Mouse (Mus musculus) forebrain, postnatal 0 days (tissue): ENCODE results near the gene Itpa. TPM values are rescaled to one million over a fixed set of nuclear protein-coding genes. Genes with fewer than 3 reads are reported as not detected.

Experiments used
- ATAC-seq: fragments of 200-750 bp; cut with Nextera tagmentation; 2 replicates; pipeline ENCODE4 v1.8.0; 2017; ENCODE audit warnings: mild to moderate bottlenecking, moderate library complexity
- DNase-seq: peaks from one replicate; pipeline ENCODE4 v3.0.0-alpha.2; 2015
- H3K27ac ChIP-seq: fragments of 300-500 bp; sonication (generic); 2 replicates; pipeline ENCODE4 v1.5.1; 2014; ENCODE audit warnings: low read depth, mild to moderate bottlenecking, antibody characterized with exemption, low read length, moderate library complexity, mixed read lengths
- H3K27me3 ChIP-seq: fragments of 300-500 bp; sonication (generic); 2 replicates; pipeline ENCODE4 v1.6.1; 2014; ENCODE audit warnings: mild to moderate bottlenecking, low read length, mixed read lengths; ENCODE audit not compliant: insufficient read depth
- H3K36me3 ChIP-seq: fragments of 300-500 bp; sonication (generic); 2 replicates; pipeline ENCODE4 v1.6.1; 2014; ENCODE audit warnings: mild to moderate bottlenecking, moderate library complexity; ENCODE audit not compliant: insufficient read depth
- H3K4me1 ChIP-seq: fragments of 300-500 bp; sonication (generic); 2 replicates; pipeline ENCODE4 v1.6.1; 2014; ENCODE audit warnings: antibody characterized with exemption; ENCODE audit not compliant: insufficient read depth
- H3K4me2 ChIP-seq: fragments of 300-500 bp; sonication (generic); 2 replicates; pipeline ENCODE4 v1.6.1; 2014; ENCODE audit warnings: low read depth, mild to moderate bottlenecking, moderate library complexity
- H3K4me3 ChIP-seq: fragments of 300-500 bp; sonication (generic); 2 replicates; pipeline ENCODE4 v1.5.1; 2014; ENCODE audit warnings: low read depth, low read length, mixed read lengths
- H3K9ac ChIP-seq: fragments of 300-500 bp; sonication (generic); 2 replicates; pipeline ENCODE4 v1.6.1; 2014; ENCODE audit warnings: mild to moderate bottlenecking
- H3K9me3 ChIP-seq: fragments of 300-500 bp; sonication (generic); 2 replicates; pipeline ENCODE4 v1.6.1; 2016; ENCODE audit warnings: low read length
- CTCF ChIP-seq: sonication (generic); IDR thresholded peaks from 2 replicates; pipeline ENCODE4 v1.5.1; 2016; ENCODE audit warnings: antibody characterized with exemption, control low read depth, low read depth
- WGBS: fragments of 180-500 bp; shearing (Covaris S2); extraction: QIAGEN DNeasy Blood & Tissue Kit; methylation state at CpG from one replicate; pipeline ENCODE4 v1.1.7; 2014; 5-methylcytosine and 5-hydroxymethylcytosine counted together
- polyA plus RNA-seq: library from polyadenylated mRNA; unstranded; fragments of >200 nt; fragmentation: Nextera tagmentation; extraction: Ambion mirVana; gene quantifications from 2 replicates; pipeline ENCODE4 v1.2.1, GENCODE M21; 2015
- total RNA-seq: library from RNA; depleted of rRNA; stranded (reverse); fragments of >200 nt; gene quantifications from 2 replicates; pipeline ENCODE4 v1.2.3, GENCODE M21; 2014

Itpa gene
- total and polyA plus RNA-seq, 2 experiments from 2014 or later, result 128 to 151 TPM

DNA sequence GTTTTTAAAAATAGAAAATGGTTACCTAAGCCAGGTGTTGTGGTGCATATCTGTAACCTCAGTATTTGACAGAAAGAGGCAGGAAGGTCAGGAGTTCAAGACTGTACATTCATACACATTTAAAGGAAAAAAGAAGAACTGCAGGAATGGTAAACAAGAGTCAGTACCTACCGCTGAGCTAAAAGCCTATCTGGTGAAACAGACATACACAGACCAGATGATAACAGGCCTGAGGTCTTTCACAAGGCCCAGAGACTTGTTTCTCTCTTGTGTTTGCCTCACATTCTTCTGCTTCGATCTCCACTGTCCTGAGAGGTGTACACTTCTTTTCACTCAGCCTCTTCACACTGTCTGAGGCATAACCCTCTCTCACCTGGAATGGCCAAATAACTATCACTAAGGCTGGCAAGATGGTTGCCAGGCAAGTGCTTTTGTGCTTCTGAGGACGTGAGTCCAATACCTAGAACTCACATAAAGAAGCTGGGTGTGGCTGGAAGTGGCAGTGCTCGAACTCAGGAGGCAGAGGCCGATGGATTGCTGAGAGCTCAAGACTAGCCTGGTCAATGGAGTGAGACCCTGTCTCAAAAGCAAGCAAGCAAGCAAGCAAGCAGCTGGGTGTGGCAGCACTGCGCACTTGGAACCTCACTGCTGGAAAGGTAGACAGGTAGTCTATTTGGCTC lies 11.6 kb upstream of the Itpa start:
- no peak for ATAC-seq

DNA sequence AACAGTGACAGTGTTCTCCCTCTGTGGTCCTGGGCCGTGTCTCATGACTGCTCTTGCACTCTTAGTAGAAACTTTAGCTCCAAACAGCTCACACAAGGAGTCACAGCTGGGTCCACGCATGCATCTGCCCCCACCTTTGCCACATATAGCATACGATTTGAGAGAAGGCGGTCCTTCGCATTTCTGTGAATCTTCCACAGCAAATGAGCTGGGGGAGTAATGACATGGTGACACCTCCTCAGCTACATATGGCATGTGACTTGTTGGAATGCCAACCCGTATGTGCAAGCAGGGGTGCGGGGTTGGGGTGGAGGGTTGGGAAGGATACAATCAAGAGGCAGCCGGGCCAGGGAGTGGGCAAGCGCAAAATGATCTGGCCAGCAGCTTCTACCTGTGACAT lies 10.9 kb upstream of the Itpa start:
- Histone ChIP-seq H3K9me3 (no peaks in the 10 kb centered on the region), H3K27me3 (no peaks in the 10 kb centered on the region), H3K27ac (no peak overlapping the region), H3K4me2 (no peak overlapping the region), H3K4me3 (no peak overlapping the region), H3K4me1 (no peaks in the 10 kb centered on the region), H3K9ac (no peak overlapping the region), H3K36me3 (peaks cover 80% of the 10 kb centered on the region)
- 94% methylated on average over 9 of the region's 9 CpGs for WGBS
- ATAC-seq, result no peak
- no peak for DNase-seq
- TF ChIP-seq CTCF, result no peak

More for the DNA sequence above, 11.6 kb upstream of the Itpa start:
- H3K4me2 ChIP-seq, result no peak overlapping the region
- H3K27ac ChIP-seq, result no peak overlapping the region
- DNase-seq, result no peak
- H3K4me3 ChIP-seq, result no peak overlapping the region
- no peak overlapping the region for H3K9ac ChIP-seq
- TF ChIP-seq CTCF, result no peak
- H3K27me3 ChIP-seq, result no peaks in the 10 kb centered on the region
- 92% methylated on average over 6 of the region's 6 CpGs for WGBS
- H3K9me3 ChIP-seq, result no peaks in the 10 kb centered on the region
- H3K4me1 ChIP-seq, result no peaks in the 10 kb centered on the region
- peaks cover 80% of the 10 kb centered on the region for H3K36me3 ChIP-seq

DNA sequence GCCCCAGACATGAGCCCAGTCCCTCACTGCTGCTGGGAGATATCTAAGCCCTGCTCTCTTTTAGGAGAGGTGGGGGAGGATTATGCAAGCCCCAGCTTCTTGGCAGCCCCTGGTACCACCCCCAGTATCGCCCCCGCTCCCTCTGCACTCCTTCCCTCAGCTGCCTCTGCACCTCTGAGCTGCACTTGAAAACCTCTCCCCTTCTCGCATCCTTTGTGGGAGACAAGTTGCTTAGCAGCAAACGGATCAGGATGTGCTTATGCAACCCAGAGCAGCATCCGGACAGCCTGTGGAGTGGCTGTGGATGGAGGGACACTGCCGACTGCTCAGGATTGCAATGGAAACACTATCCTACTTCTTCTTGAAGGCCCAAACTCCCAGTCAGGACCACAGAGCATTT lies 9.9 kb upstream of the Itpa start:
- TF ChIP-seq CTCF, result no peak
- no peak for ATAC-seq
- Histone ChIP-seq H3K4me2 (no peak overlapping the region), H3K9ac (no peak overlapping the region), H3K4me3 (no peak overlapping the region), H3K9me3 (no peaks in the 10 kb centered on the region), H3K27ac (no peak overlapping the region), H3K4me1 (no peaks in the 10 kb centered on the region), H3K27me3 (no peaks in the 10 kb centered on the region), H3K36me3 (peaks cover 82% of the 10 kb centered on the region)
- no peak for DNase-seq
- WGBS, result 88% methylated on average over 6 of the region's 6 CpGs

DNA sequence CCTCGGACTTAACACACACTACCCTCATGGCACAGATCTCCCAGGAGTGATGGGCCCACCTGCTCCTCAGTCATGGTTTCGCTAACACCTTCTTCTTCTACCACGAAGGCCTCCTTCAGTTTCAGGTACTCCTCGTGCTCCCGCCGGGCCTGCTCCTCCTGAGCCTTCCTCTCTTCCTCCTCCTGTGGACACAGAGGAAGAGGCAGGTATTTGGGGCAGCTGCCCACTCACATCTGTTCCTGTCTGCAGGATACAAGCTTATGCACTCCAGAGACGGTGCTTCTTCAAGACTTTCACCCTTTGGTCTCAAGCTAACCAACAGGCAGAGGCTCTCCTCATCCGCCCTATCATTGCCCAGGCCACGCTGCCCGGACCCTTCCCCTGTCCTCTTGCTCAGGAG lies 8.9 kb upstream of the Itpa start:
- DNase-seq, result no peak
- Histone ChIP-seq H3K9me3 (no peaks in the 10 kb centered on the region), H3K27ac (no peak overlapping the region), H3K36me3 (peaks cover 75% of the 10 kb centered on the region), H3K4me3 (no peak overlapping the region), H3K27me3 (no peaks in the 10 kb centered on the region), H3K4me2 (no peak overlapping the region), H3K4me1 (peaks cover 7% of the 10 kb centered on the region), H3K9ac (no peak overlapping the region)
- no peak for ATAC-seq
- TF ChIP-seq CTCF, result no peak
- 98% methylated on average over 10 of the region's 10 CpGs for WGBS

DNA sequence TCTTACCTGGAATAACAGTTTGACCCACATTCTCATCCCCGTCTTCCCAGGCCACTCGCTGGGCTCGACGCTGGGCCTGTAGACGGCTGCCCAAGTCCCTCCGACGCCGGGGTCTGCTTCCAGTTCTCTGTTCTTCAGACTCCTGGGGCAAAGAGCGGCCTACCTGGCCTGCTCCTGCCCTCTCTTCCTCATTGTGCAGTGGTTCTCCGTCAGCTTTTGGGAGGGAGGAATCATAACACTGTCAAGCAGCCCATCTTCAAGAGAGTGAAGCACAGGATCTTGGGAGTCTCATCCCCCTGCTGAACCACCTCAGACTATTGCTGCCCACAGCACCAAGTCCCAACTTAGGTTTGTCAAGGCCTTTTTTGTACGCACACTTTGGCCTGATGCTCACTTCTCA lies 4.1 kb upstream of the Itpa start:
- Histone ChIP-seq H3K9me3 (no peaks in the 10 kb centered on the region), H3K36me3 (peaks cover 31% of the 10 kb centered on the region), H3K4me2 (peak overlapping the region; percentile 62), H3K9ac (peak overlapping the region; percentile 89; the same call in 1 of the 2 replicates), H3K27me3 (no peaks in the 10 kb centered on the region), H3K4me3 (peak overlapping the region; percentile 59), H3K4me1 (peaks cover 12% of the 10 kb centered on the region), H3K27ac (peak overlapping the region; percentile 99; the same call in 1 of the 2 replicates)
- 84% methylated on average over 11 of the region's 11 CpGs for WGBS
- ATAC-seq, result no peak
- no peak for DNase-seq
- TF ChIP-seq CTCF, result no peak

DNA sequence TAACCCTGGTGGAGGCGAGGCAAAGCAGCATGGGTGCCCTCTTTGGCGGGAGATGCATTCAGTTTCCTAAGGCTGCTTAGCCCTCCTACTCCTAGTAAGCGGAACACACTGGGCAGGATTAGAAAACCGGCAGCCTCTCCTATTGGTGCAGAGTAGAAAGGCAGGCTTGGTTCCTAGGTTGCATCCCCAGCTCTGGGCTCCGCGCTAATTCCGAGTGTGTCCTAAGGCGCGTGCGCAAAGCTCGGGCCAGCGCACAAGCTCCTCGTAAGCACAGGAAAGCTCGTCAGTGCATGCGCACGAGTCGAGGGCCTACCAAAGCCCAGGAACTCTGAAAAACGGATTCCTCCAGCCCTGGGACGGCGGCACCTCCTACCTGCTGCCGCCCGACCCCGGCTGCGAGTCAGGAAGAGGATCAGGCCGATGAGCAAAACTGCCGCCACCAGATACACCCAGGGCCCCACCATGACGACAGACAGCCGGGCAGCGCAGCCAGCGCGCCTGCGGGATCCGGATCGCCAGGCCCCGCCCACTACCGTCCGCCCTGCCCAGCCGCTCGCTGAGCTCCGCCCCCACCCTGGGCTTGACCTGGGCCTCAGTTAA lies 3.2 kb upstream of the Itpa start, which contains the start of gene Ddrgk1:
TSS of gene Ddrgk1 (minus strand) at position 558 of the 600 bp plus-strand sequence.
- Histone ChIP-seq H3K4me1 (peaks cover 12% of the 10 kb centered on the region), H3K4me3 (peak within 1 kb of the TSS; percentile 59), H3K27me3 (no peaks in the 10 kb centered on the region), H3K4me2 (peak within 1 kb of the TSS; percentile 62), H3K27ac (peak within 1 kb of the TSS; percentile 99), H3K9me3 (no peaks in the 10 kb centered on the region), H3K36me3 (peaks cover 22% of the 10 kb centered on the region), H3K9ac (peak within 1 kb of the TSS; percentile 89)
- peak; percentile 53 for TF ChIP-seq CTCF
- ATAC-seq (peak; percentile 97), DNase-seq (peak; percentile 99)
- 1% methylated on average over 40 of the region's 40 CpGs for WGBS

DNA sequence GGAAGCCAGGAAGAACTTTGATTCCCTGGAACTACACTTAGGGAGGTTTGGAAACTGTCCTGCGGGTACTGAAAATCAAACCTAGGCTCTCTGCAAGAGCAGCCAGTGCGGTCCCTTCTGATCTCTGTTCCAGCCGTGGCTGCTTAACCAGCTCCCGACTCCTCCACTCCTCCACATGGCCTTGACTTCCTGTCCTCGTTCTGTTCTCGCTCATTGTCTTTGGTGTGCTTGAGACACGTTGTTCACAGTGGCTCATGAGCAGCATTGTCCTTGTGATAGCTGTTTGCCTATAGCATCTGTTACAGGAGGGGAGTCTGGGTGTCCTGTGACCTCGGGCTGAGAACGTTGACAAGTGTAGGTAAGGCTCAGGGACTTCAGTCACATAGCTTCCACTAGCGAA lies 9.8 kb downstream of the Itpa start:
- Histone ChIP-seq H3K4me1 (no peaks in the 10 kb centered on the region), H3K27me3 (no peaks in the 10 kb centered on the region), H3K9ac (no peak overlapping the region), H3K27ac (no peak overlapping the region), H3K4me2 (no peak overlapping the region), H3K4me3 (no peak overlapping the region), H3K36me3 (peaks cover 94% of the 10 kb centered on the region), H3K9me3 (no peaks in the 10 kb centered on the region)
- WGBS, result 91% methylated on average over 10 of the region's 10 CpGs
- DNase-seq (no peak), ATAC-seq (no peak)
- TF ChIP-seq CTCF, result no peak
